Mouse (Mus musculus): ENCODE results near the gene Prdm13. TPM values are rescaled to one million over a fixed set of nuclear protein-coding genes. Genes with fewer than 3 reads are reported as not detected.

The Prdm13 gene
- total and polyA plus RNA-seq, 2 experiments from 2014 or later, result 1.5 TPM; not detected in 1

- H3K9me3 ChIP-seq (ENCODE audit: low read length), result no peaks in the 10 kb centered on the region
- no peak overlapping the region for H3K27ac ChIP-seq (ENCODE audit: low read depth, low read length)
- no peaks in the 10 kb centered on the region for H3K4me1 ChIP-seq (ENCODE audit: insufficient read depth)
- H3K9ac ChIP-seq, result no peak overlapping the region
- peak; percentile 41 for DNase-seq
- no peak overlapping the region for H3K4me3 ChIP-seq (ENCODE audit: low read depth, low read length)
- TF ChIP-seq CTCF (IDR thresholded peaks at IDR 0.05; ENCODE audit: low read depth), result peak; percentile 79
- H3K4me2 ChIP-seq (ENCODE audit: low read depth), result no peak overlapping the region
- peaks cover 25% of the 10 kb centered on the region for H3K27me3 ChIP-seq (ENCODE audit: insufficient read depth, low read length)
- 27% methylated on average over 7 of the region's 7 CpGs for WGBS
- H3K36me3 ChIP-seq (ENCODE audit: insufficient read depth), result no peaks in the 10 kb centered on the region
- peak; percentile 48 for ATAC-seq
Measured at GRCm38 (mm10) chr4:21695638-21696254, 10.0 kb upstream of the Prdm13 start.

GRCm38 (mm10) chr4:21690221-21690620 lies 4.5 kb upstream of the Prdm13 start:
- Histone ChIP-seq H3K9ac (no peak overlapping the region), H3K27ac (ENCODE audit: low read depth, low read length) (no peak overlapping the region), H3K4me3 (ENCODE audit: low read depth, low read length) (no peak overlapping the region), H3K9me3 (ENCODE audit: low read length) (0 out of 2 replicates have a peak, but pooled peaks cover 6% of the 10 kb centered on the region), H3K36me3 (ENCODE audit: insufficient read depth) (no peaks in the 10 kb centered on the region), H3K4me1 (ENCODE audit: insufficient read depth) (0 out of 2 replicates have a peak, but pooled peaks cover 4% of the 10 kb centered on the region), H3K27me3 (ENCODE audit: insufficient read depth, low read length) (peaks cover 68% of the 10 kb centered on the region), H3K4me2 (ENCODE audit: low read depth) (no peak overlapping the region)
- DNase-seq (peak; percentile 11), ATAC-seq (no peak)
- no peak for TF ChIP-seq CTCF (IDR thresholded peaks at IDR 0.05; ENCODE audit: low read depth)
- 5% methylated on average over 7 of the region's 7 CpGs for WGBS

DNA sequence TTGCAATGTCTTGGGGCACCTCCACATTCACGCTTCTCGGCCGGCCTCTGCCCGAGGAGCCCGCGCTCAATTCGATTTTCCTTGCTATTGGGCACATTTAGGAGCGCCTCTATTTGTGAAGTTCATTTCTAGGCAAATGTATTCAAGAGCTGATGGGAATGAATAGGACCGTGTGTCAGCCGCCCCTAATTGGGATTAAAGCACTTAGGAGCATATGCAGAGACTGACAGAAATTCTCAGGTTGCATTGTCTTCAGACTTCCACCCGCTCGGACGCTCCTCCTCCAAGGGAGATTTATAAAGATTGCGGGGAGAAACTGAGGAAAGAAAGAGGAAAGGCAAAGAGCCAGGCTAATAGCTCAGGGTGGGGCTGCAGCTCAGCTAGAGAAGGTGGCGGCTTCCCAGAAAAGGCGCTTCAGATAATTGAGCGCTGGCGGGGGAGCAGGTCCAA lies 3.8 kb upstream of the Prdm13 start:
- Histone ChIP-seq H3K4me2 (ENCODE audit: low read depth) (peak overlapping the region; percentile 65; the same call in 1 of the 2 replicates), H3K27ac (ENCODE audit: low read depth, low read length) (no peak overlapping the region), H3K36me3 (ENCODE audit: insufficient read depth) (no peaks in the 10 kb centered on the region), H3K4me1 (ENCODE audit: insufficient read depth) (0 out of 2 replicates have a peak, but pooled peaks cover 4% of the 10 kb centered on the region), H3K27me3 (ENCODE audit: insufficient read depth, low read length) (peaks cover 76% of the 10 kb centered on the region), H3K9me3 (ENCODE audit: low read length) (0 out of 2 replicates have a peak, but pooled peaks cover 6% of the 10 kb centered on the region), H3K9ac (no peak overlapping the region), H3K4me3 (ENCODE audit: low read depth, low read length) (no peak overlapping the region; the same call in 1 of the 2 replicates)
- ATAC-seq (no peak), DNase-seq (peak; percentile 48)
- WGBS, result under 1% methylated on average over 18 of the region's 18 CpGs
- no peak for TF ChIP-seq CTCF (IDR thresholded peaks at IDR 0.05; ENCODE audit: low read depth)

- H3K27ac ChIP-seq (ENCODE audit: low read depth, low read length), result no peak overlapping the region
- peak; percentile 39 for DNase-seq
- under 1% methylated on average over 62 of the region's 64 CpGs for WGBS
Measured at GRCm38 (mm10) chr4:21688703-21689200, 3.0 kb upstream of the Prdm13 start.

GRCm38 (mm10) chr4:21687783-21688702 lies 2.3 kb upstream of the Prdm13 start:
- DNase-seq (peak; percentile 54), ATAC-seq (peak; percentile 49)

More at GRCm38 (mm10) chr4:21688703-21689200, 3.0 kb upstream of the Prdm13 start:
- H3K4me1 ChIP-seq (ENCODE audit: insufficient read depth), result 0 out of 2 replicates have a peak, but pooled peaks cover 4% of the 10 kb centered on the region
- peak overlapping the region; percentile 14; the same call in 1 of the 2 replicates for H3K9ac ChIP-seq
- H3K9me3 ChIP-seq (ENCODE audit: low read length), result 0 out of 2 replicates have a peak, but pooled peaks cover 6% of the 10 kb centered on the region
- H3K4me3 ChIP-seq (ENCODE audit: low read depth, low read length), result peak overlapping the region; percentile 35
- H3K36me3 ChIP-seq (ENCODE audit: insufficient read depth), result no peaks in the 10 kb centered on the region
- peak overlapping the region; percentile 65 for H3K4me2 ChIP-seq (ENCODE audit: low read depth)
- no peak for TF ChIP-seq CTCF (IDR thresholded peaks at IDR 0.05; ENCODE audit: low read depth)
- peaks cover 83% of the 10 kb centered on the region for H3K27me3 ChIP-seq (ENCODE audit: insufficient read depth, low read length)
- peak; percentile 36 for ATAC-seq

GRCm38 (mm10) chr4:21686934-21687333 lies 1.2 kb upstream of the Prdm13 start:
- H3K27ac ChIP-seq (ENCODE audit: low read depth, low read length), result no peak overlapping the region
- peaks cover 86% of the 10 kb centered on the region for H3K27me3 ChIP-seq (ENCODE audit: insufficient read depth, low read length)
- H3K36me3 ChIP-seq (ENCODE audit: insufficient read depth), result no peaks in the 10 kb centered on the region
- peak; percentile 18 for DNase-seq
- H3K9ac ChIP-seq, result no peak overlapping the region
- WGBS, result 3% methylated on average over 5 of the region's 5 CpGs
- ATAC-seq, result no peak
- H3K9me3 ChIP-seq (ENCODE audit: low read length), result 0 out of 2 replicates have a peak, but pooled peaks cover 6% of the 10 kb centered on the region
- H3K4me3 ChIP-seq (ENCODE audit: low read depth, low read length), result no peak overlapping the region
- no peak overlapping the region for H3K4me2 ChIP-seq (ENCODE audit: low read depth)
- TF ChIP-seq CTCF (IDR thresholded peaks at IDR 0.05; ENCODE audit: low read depth), result peak; percentile 29; the same call in 1 of the 2 replicates
- H3K4me1 ChIP-seq (ENCODE audit: insufficient read depth), result 0 out of 2 replicates have a peak, but pooled peaks cover 4% of the 10 kb centered on the region

More at GRCm38 (mm10) chr4:21687783-21688702, 2.3 kb upstream of the Prdm13 start:
- peak overlapping the region; percentile 65 for H3K4me2 ChIP-seq (ENCODE audit: low read depth)
- 0 out of 2 replicates have a peak, but pooled peaks cover 6% of the 10 kb centered on the region for H3K9me3 ChIP-seq (ENCODE audit: low read length)
- peak overlapping the region; percentile 35 for H3K4me3 ChIP-seq (ENCODE audit: low read depth, low read length)
- WGBS, result under 1% methylated on average over 51 of the region's 51 CpGs
- TF ChIP-seq CTCF (IDR thresholded peaks at IDR 0.05; ENCODE audit: low read depth), result no peak
- H3K27me3 ChIP-seq (ENCODE audit: insufficient read depth, low read length), result peaks cover 86% of the 10 kb centered on the region
- no peak overlapping the region for H3K27ac ChIP-seq (ENCODE audit: low read depth, low read length)
- H3K36me3 ChIP-seq (ENCODE audit: insufficient read depth), result no peaks in the 10 kb centered on the region
- H3K9ac ChIP-seq, result peak overlapping the region; percentile 14; the same call in 1 of the 2 replicates
- H3K4me1 ChIP-seq (ENCODE audit: insufficient read depth), result 0 out of 2 replicates have a peak, but pooled peaks cover 4% of the 10 kb centered on the region

Measured in forebrain, postnatal 0 days (tissue).